Mouse (Mus musculus): ENCODE data around the gene Shld2.
"Not testable (repeated sequence)": the region's sequence is repeated elsewhere in the genome, so short reads cannot be mapped to it uniquely, and the experiment has no call there.

Gene Shld2

GRCm38 (mm10) chr14:34317431-34317830, 7.1 kb upstream of the Shld2 start:
- DNase-seq, result no peak

- DNase-seq, result no peak
Measured at GRCm38 (mm10) chr14:34316346-34316745, 6.1 kb upstream of the Shld2 start.

GRCm38 (mm10) chr14:34314796-34315195, 4.5 kb upstream of the Shld2 start:
- no peak for DNase-seq

GRCm38 (mm10) chr14:34314383-34314782, 4.1 kb upstream of the Shld2 start:
- not testable (repeated sequence) for DNase-seq

GRCm38 (mm10) chr14:34313612-34314011, 3.3 kb upstream of the Shld2 start:
- no peak for DNase-seq

- no peak for DNase-seq
Measured at GRCm38 (mm10) chr14:34312339-34313048, 2.2 kb upstream of the Shld2 start.

- no peak for DNase-seq
Measured at GRCm38 (mm10) chr14:34311691-34312090, 1.4 kb upstream of the Shld2 start.

- peak; percentile 69 for DNase-seq
Measured at GRCm38 (mm10) chr14:34311021-34311631, 833 bp upstream of the Shld2 start.

- no peak for DNase-seq
Measured at GRCm38 (mm10) chr14:34309907-34310233, 423 bp downstream of the Shld2 start.

- DNase-seq, result peak; percentile 29
Measured at GRCm38 (mm10) chr14:34309266-34309665, 1.0 kb downstream of the Shld2 start.

- DNase-seq, result no peak
Measured at GRCm38 (mm10) chr14:34303265-34303680, 7.0 kb downstream of the Shld2 start.

- no peak for DNase-seq
Measured at GRCm38 (mm10) chr14:34302681-34303242, 7.5 kb downstream of the Shld2 start.

GRCm38 (mm10) chr14:34298871-34299700, 11.2 kb downstream of the Shld2 start:
- no peak for DNase-seq

GRCm38 (mm10) chr14:34297634-34298033, 12.7 kb downstream of the Shld2 start:
- DNase-seq, result no peak

- no peak for DNase-seq
Measured at GRCm38 (mm10) chr14:34297038-34297437, 13.3 kb downstream of the Shld2 start.

GRCm38 (mm10) chr14:34296350-34296749, 13.9 kb downstream of the Shld2 start:
- DNase-seq, result no peak

GRCm38 (mm10) chr14:34293641-34294040, 16.7 kb downstream of the Shld2 start:
- DNase-seq, result no peak

- no peak for DNase-seq
Measured at GRCm38 (mm10) chr14:34290229-34290628, 20.1 kb downstream of the Shld2 start.

- DNase-seq, result no peak
Measured at GRCm38 (mm10) chr14:34289259-34290015, 20.9 kb downstream of the Shld2 start.

- DNase-seq, result no peak
Measured at GRCm38 (mm10) chr14:34288396-34288795, 21.9 kb downstream of the Shld2 start.

- DNase-seq, result no peak
Measured at GRCm38 (mm10) chr14:34281736-34282269, 28.5 kb downstream of the Shld2 start.

GRCm38 (mm10) chr14:34280798-34281197, 29.5 kb downstream of the Shld2 start:
- no peak for DNase-seq
